Mouse (Mus musculus): ENCODE measurements around the gene Ttc7b.

GRCm38 (mm10) chr12:100551972-100552371 is 31.3 kb upstream of the Ttc7b start:
- TF ChIP-seq RCOR1 (IDR thresholded peaks at IDR 0.05; ENCODE audit: low read depth, low read length), result no peak
- TF ChIP-seq POLR2A (IDR thresholded peaks at IDR 0.05; ENCODE audit: control insufficient read depth in 1 of 2, insufficient read depth in 1 of 2, low read depth in 1 of 2, low read length in 2 of 2, poor library complexity in 1 of 2), result no peak
- no peak for TF ChIP-seq CTCF (IDR thresholded peaks at IDR 0.05 in 2 of 3, conservative IDR thresholded peaks at IDR 0.05 in 1 of 3; ENCODE audit: control insufficient read depth in 1 of 3, insufficient read depth in 1 of 3, low read depth in 2 of 3, low read length in 3 of 3, poor library complexity in 1 of 3, severe bottlenecking in 1 of 3)
- no peak for TF ChIP-seq ELF1 (IDR thresholded peaks at IDR 0.05; ENCODE audit: low read depth, low read length)
- TF ChIP-seq HCFC1 (IDR thresholded peaks at IDR 0.05; ENCODE audit: low read depth, low read length), result no peak
- TF ChIP-seq RAD21 (IDR thresholded peaks at IDR 0.05; ENCODE audit: low read depth, low read length), result no peak
- no peak for TF ChIP-seq MXI1 (IDR thresholded peaks at IDR 0.05; ENCODE audit: low read depth, low read length)
- TF ChIP-seq GATA1 (IDR thresholded peaks at IDR 0.05; ENCODE audit: low read depth, low read length), result no peak
- no peak for TF ChIP-seq MAFK (IDR thresholded peaks at IDR 0.05; ENCODE audit: borderline replicate concordance, low read depth, low read length)
- no peak for TF ChIP-seq CHD2 (IDR thresholded peaks at IDR 0.05; ENCODE audit: low read length)
